Mouse (Mus musculus): ENCODE data around the gene Crb2.

DNA sequence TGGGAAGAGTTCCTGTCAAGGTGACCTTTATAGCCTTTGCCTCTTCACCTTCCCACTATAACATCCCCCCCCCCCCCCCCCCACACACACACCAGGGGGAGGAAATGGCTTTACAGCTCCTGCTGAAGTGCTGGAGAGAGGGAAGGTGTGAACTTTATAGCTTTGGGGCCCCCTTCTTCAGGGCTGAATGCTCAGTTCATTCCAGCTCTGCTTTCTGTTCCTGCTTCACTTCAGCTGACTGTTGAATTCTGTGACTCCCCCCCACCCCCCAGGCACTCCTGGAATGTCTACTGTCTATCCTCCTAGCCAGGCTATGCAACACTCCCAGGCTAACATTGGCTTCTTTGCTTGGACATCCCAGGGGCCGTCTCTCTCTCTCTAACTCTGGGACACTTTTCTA, 20.0 kb downstream of the Crb2 start:
- TF ChIP-seq POLR2A (IDR thresholded peaks at IDR 0.05; ENCODE audit: extremely low read depth, insufficient read depth, low read length) (no peak), CTCF (IDR thresholded peaks at IDR 0.05; ENCODE audit: extremely low read depth, insufficient read depth, low read length) (no peak)

All from cortical plate, adult 2 months (tissue).